ENCODE assay signal across 23 mouse cellular contexts in genomic region chr10:29199835-29200234, GRCm38 (mm10). TPM values are rescaled to one million over a fixed set of nuclear protein-coding genes. Genes with fewer than 3 reads are reported as not detected.
DNase-seq lines count a peak whose midpoint lies in the region; TF ChIP-seq lines count a peak whose summit lies in the region.
"Had no signal": no experiment of that assay in that cellular context is flagged by ENCODE, and none has a peak within 500 bp of the region (broad histone marks: within the 10 kb centered on the region; RNA-seq: fewer than 3 reads in every experiment).

No protein-coding gene starts in this region.

- no peak for TF ChIP-seq POLR2A in brain, embryonic 14.5 days (IDR thresholded peaks at IDR 0.05; ENCODE audit: borderline replicate concordance, extremely low read depth, insufficient read depth, insufficient read length, poor library complexity, severe bottlenecking)
- no peak for TF ChIP-seq POLR2A in lung, adult 2 months (IDR thresholded peaks at IDR 0.05; ENCODE audit: borderline replicate concordance, extremely low read depth, low read depth, low read length)

- H3K4me3 ChIP-seq in layer of hippocampus, adult 2 months = no peak overlapping the region
- no peak overlapping the region for H3K4me3 ChIP-seq in lung, adult 2 months (replicated peaks; ENCODE audit: extremely low read depth, low read depth, low read length)
- H3K4me3 ChIP-seq: embryonic facial prominence, embryonic 12.5 days; heart, embryonic 12.5 days; hindbrain, embryonic 10.5 days; hindbrain, embryonic 15.5 days had no signal

- 0 out of 2 replicates have a peak, but pooled peaks have one; percentile 10 for TF ChIP-seq CTCF in layer of hippocampus, adult 2 months (conservative IDR thresholded peaks at IDR 0.05)
- TF ChIP-seq CTCF in brain, embryonic 14.5 days (IDR thresholded peaks at IDR 0.05; ENCODE audit: borderline replicate concordance, extremely low read depth, insufficient read depth, insufficient read length) = peak; percentile 5; the same call in 1 of the 2 replicates
- TF ChIP-seq CTCF in lung, adult 2 months (IDR thresholded peaks at IDR 0.05; ENCODE audit: insufficient read depth, low read length) = no peak

- no peaks in the 10 kb centered on the region for H3K4me1 ChIP-seq in lung, adult 2 months (ENCODE audit: control insufficient read depth, insufficient read depth, low read length)
- H3K4me1 ChIP-seq: embryonic facial prominence, embryonic 12.5 days; heart, embryonic 12.5 days; hindbrain, embryonic 10.5 days; hindbrain, embryonic 15.5 days had no signal

- 67% methylated on average over 3 of the region's 3 CpGs for WGBS in lung, adult 2 months

- H3K27ac ChIP-seq in layer of hippocampus, adult 2 months = no peak overlapping the region
- H3K27ac ChIP-seq: embryonic facial prominence, embryonic 12.5 days; hindbrain, embryonic 10.5 days; hindbrain, embryonic 15.5 days had no signal

- DNase-seq in layer of hippocampus, adult 2 months (ENCODE audit: low spot score in 2 of 2) = no peak
- no peak for DNase-seq in layer of hippocampus, postnatal 36 days
- DNase-seq in NIH3T3 (ENCODE audit: low read depth) (peak; percentile 36), MN1 (ENCODE audit: low spot score) (no peak)
- no peak for DNase-seq in brain, embryonic 14.5 days (ENCODE audit: low read depth)
- no peak for DNase-seq in adrenal gland, adult (ENCODE audit: inconsistent age in 2 of 2, low spot score in 1 of 2)
- no peak for DNase-seq in lung, adult 2 months
- DNase-seq: adrenal gland, adult 8-10 months; cerebellum, adult 11-12 months; cerebellum, adult 9-10 months; cerebellum, postnatal 25 days; gastrocnemius, postnatal 14 days; kidney, adult 11 months had no signal

RNA-seq across cellular contexts. Expression of gene Gm49353, which starts 1.1 kb away (rescaled TPM):
- total RNA-seq in layer of hippocampus, adult 2 months (2021) = 10 to 100 TPM; 28.0 to 29.8 TPM
- 10 to 100 TPM; 27.7 to 29.2 TPM for total RNA-seq in layer of hippocampus, postnatal 36 days (2021)
- polyA plus RNA-seq in brain, embryonic 14.5 days (2012; rRNA removed) = 8.7 and 19.1 TPM in 2 replicates
- not detected in 2 replicates for polyA plus RNA-seq in lung, adult 2 months (2012; rRNA removed)
- total RNA-seq: gastrocnemius, adult 18-20 months; gastrocnemius, postnatal 14 days; granulocyte monocyte progenitor cell, adult 5-6 weeks; heart, adult 8-10 months; heart, postnatal 25 days had no signal
- polyA plus RNA-seq: activated CD4-positive, CD25-positive, alpha-beta regulatory T cell, adult 4 months; heart, embryonic 12.5 days; heart, embryonic 16.5 days had no signal

RNA-seq across cellular contexts. Expression of gene 9330159F19Rik, which starts 11.6 kb away (rescaled TPM):
- total RNA-seq in layer of hippocampus, adult 2 months (2021) = 10 to 100 TPM; 78.0 to 82.9 TPM
- total RNA-seq in layer of hippocampus, postnatal 36 days (2021) = 10 to 100 TPM; 84.9 to 93.0 TPM
- polyA plus RNA-seq in brain, embryonic 14.5 days (2012; rRNA removed) = 55.9 and 70.9 TPM in 2 replicates
- polyA plus RNA-seq in lung, adult 2 months (2012; rRNA removed) = 0.67 and 0.69 TPM in 2 replicates
- total RNA-seq: granulocyte monocyte progenitor cell, adult 5-6 weeks had no signal

RNA-seq across cellular contexts. Expression of gene Soga3, which starts 56.2 kb away (rescaled TPM):
- 100 to 1,000 TPM; 176 to 178 TPM for total RNA-seq in layer of hippocampus, adult 2 months (2021)
- total RNA-seq in layer of hippocampus, postnatal 36 days (2021) = 100 to 1,000 TPM; 168 to 172 TPM
- polyA plus RNA-seq in brain, embryonic 14.5 days (2012; rRNA removed) = 79.8 and 102 TPM in 2 replicates
- polyA plus RNA-seq in lung, adult 2 months (2012; rRNA removed) = 0.04 TPM in 1 of 2 replicates, not detected in the other
- total RNA-seq: gastrocnemius, adult 18-20 months; gastrocnemius, postnatal 14 days; granulocyte monocyte progenitor cell, adult 5-6 weeks; heart, postnatal 25 days had no signal
- polyA plus RNA-seq: activated CD4-positive, CD25-positive, alpha-beta regulatory T cell, adult 4 months had no signal
